Mouse (Mus musculus): ENCODE results near the gene C130032M10Rik. TPM values are rescaled to one million over a fixed set of nuclear protein-coding genes. Genes with fewer than 3 reads are reported as not detected.

The C130032M10Rik gene
- polyA plus RNA-seq, 1 experiment = not detected

DNA sequence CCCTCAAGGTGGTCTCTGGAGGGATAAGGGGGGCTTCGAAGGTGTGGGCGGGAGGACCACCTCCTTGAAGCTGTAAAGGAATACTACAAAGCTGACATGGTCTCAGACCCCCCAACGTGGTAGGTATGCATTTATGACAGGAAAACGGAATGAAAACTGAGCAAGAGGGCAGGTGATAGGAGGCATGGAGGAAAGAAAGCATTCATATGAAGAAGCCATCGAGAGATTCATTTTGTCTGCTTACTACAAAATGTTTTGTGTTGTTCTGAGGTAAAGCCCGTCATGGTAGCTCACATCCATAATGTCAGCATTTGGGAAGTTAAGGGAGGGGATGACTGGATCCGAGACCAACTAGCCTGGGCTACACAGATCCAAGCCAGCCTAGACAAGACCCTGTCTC, 44.6 kb downstream of the C130032M10Rik start:
- Histone ChIP-seq H3K4me3 (replicated peaks; ENCODE audit: control insufficient read depth, low read depth, low read length) (no peak overlapping the region), H3K27ac (ENCODE audit: control insufficient read depth, insufficient read depth, low read depth, low read length, poor library complexity) (no peak overlapping the region)

DNA sequence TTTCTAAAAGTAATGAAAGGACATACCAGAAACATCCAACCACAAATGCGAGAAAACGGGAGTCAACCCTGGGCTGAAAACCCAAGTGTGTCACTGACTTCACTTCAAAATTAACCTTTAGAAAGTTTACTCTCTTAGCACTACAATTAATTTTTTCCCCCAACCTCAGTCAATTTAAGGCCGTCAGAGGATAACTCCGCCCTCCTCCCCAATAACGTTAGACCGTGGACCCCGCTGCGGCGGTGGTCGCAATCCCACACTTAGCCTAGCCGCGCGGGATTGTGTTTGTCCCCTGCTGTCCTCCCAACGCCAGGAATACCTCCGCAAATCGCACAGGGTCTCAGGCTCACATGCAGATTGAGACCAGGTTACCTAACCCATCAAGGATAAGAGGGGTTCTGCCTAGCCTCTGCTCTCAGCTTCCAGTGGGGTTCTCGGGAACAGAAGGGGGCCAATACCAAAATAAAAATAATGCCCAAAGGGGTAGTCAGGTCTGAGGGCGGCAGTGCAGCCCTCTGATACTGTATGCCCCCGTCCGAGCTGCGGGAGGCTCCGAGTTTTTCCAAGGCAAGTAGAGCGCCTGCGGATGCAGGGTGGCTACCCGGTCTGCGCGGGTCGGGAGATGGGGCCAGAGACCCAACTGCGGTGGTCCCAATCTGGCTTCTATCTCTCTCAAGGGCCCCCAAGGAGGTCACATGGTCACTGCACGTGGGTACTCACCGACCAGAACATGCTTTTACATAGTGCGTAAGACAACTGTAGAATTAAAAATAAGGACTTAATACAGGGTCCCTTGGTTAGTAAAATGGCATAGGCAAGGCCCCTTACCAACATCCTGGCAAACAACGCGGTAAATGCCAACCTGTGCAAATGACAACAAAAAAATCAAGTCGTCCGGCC, 45.5 kb downstream of the C130032M10Rik start:
- no peak for TF ChIP-seq CTCF (IDR thresholded peaks at IDR 0.05; ENCODE audit: control insufficient read depth, insufficient read depth, low read length)
- no peak for TF ChIP-seq POLR2A (IDR thresholded peaks at IDR 0.05; ENCODE audit: borderline replicate concordance, control insufficient read depth, low read depth, low read length)
- WGBS = 7% methylated on average over 36 of the region's 36 CpGs
- no peak overlapping the region for H3K27ac ChIP-seq (ENCODE audit: control insufficient read depth, insufficient read depth, low read depth, low read length, poor library complexity)
- no peak overlapping the region for H3K4me3 ChIP-seq (replicated peaks; ENCODE audit: control insufficient read depth, low read depth, low read length)
- H3K4me1 ChIP-seq (ENCODE audit: control insufficient read depth, insufficient read depth, low read length) = no peaks in the 10 kb centered on the region

More for the DNA sequence above, 44.6 kb downstream of the C130032M10Rik start:
- H3K4me1 ChIP-seq (ENCODE audit: control insufficient read depth, insufficient read depth, low read length) = no peaks in the 10 kb centered on the region
- 32% methylated on average over 7 of the region's 7 CpGs for WGBS
- no peak for TF ChIP-seq POLR2A (IDR thresholded peaks at IDR 0.05; ENCODE audit: borderline replicate concordance, control insufficient read depth, low read depth, low read length)
- no peak for TF ChIP-seq CTCF (IDR thresholded peaks at IDR 0.05; ENCODE audit: control insufficient read depth, insufficient read depth, low read length)

DNA sequence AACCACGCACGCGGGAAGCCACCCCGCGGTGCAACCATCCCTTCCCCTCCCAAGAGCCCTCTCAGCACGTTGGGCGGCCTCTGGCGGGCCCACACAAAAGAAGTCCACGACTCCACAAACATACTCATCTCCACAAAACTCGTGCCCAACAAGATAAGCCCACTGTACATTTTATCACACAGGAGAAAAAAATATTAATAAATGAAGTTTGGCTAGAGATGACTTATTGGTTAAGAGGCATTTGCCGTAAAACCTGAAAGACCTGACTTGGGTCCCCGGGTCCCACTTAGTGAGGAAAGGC, 46.1 kb downstream of the C130032M10Rik start:
- no peaks in the 10 kb centered on the region for H3K4me1 ChIP-seq (ENCODE audit: control insufficient read depth, insufficient read depth, low read length)
- H3K4me3 ChIP-seq (replicated peaks; ENCODE audit: control insufficient read depth, low read depth, low read length) = no peak overlapping the region
- TF ChIP-seq POLR2A (IDR thresholded peaks at IDR 0.05; ENCODE audit: borderline replicate concordance, control insufficient read depth, low read depth, low read length) (no peak), CTCF (IDR thresholded peaks at IDR 0.05; ENCODE audit: control insufficient read depth, insufficient read depth, low read length) (no peak)
- WGBS = 8% methylated on average over 12 of the region's 12 CpGs
- H3K27ac ChIP-seq (ENCODE audit: control insufficient read depth, insufficient read depth, low read depth, low read length, poor library complexity) = no peak overlapping the region

- TF ChIP-seq CTCF (IDR thresholded peaks at IDR 0.05; ENCODE audit: control insufficient read depth, insufficient read depth, low read length) (no peak), POLR2A (IDR thresholded peaks at IDR 0.05; ENCODE audit: borderline replicate concordance, control insufficient read depth, low read depth, low read length) (no peak)
- Histone ChIP-seq H3K4me1 (ENCODE audit: control insufficient read depth, insufficient read depth, low read length) (no peaks in the 10 kb centered on the region), H3K4me3 (replicated peaks; ENCODE audit: control insufficient read depth, low read depth, low read length) (no peak overlapping the region), H3K27ac (ENCODE audit: control insufficient read depth, insufficient read depth, low read depth, low read length, poor library complexity) (no peak overlapping the region; the same call in 1 of the 2 replicates)
- WGBS = 4% methylated on average over 101 of the region's 101 CpGs
Observed at GRCm38 (mm10) chr9:114562031-114562918, 46.8 kb downstream of the C130032M10Rik start.

- Histone ChIP-seq H3K4me3 (replicated peaks; ENCODE audit: control insufficient read depth, low read depth, low read length) (no peak overlapping the region), H3K27ac (ENCODE audit: control insufficient read depth, insufficient read depth, low read depth, low read length, poor library complexity) (no peak overlapping the region; the same call in 1 of the 2 replicates), H3K4me1 (ENCODE audit: control insufficient read depth, insufficient read depth, low read length) (no peaks in the 10 kb centered on the region)
- TF ChIP-seq POLR2A (IDR thresholded peaks at IDR 0.05; ENCODE audit: borderline replicate concordance, control insufficient read depth, low read depth, low read length) (no peak), CTCF (IDR thresholded peaks at IDR 0.05; ENCODE audit: control insufficient read depth, insufficient read depth, low read length) (no peak)
- 1% methylated on average over 122 of the region's 122 CpGs for whole genome bisulfite sequencing
Observed at GRCm38 (mm10) chr9:114562919-114563751, 47.6 kb downstream of the C130032M10Rik start.

- WGBS = 1% methylated on average over 91 of the region's 91 CpGs
- TF ChIP-seq CTCF (IDR thresholded peaks at IDR 0.05; ENCODE audit: control insufficient read depth, insufficient read depth, low read length) (no peak), POLR2A (IDR thresholded peaks at IDR 0.05; ENCODE audit: borderline replicate concordance, control insufficient read depth, low read depth, low read length) (no peak)
- Histone ChIP-seq H3K4me3 (replicated peaks; ENCODE audit: control insufficient read depth, low read depth, low read length) (no peak within 1 kb of the TSS), H3K4me1 (ENCODE audit: control insufficient read depth, insufficient read depth, low read length) (no peaks in the 10 kb centered on the region), H3K27ac (ENCODE audit: control insufficient read depth, insufficient read depth, low read depth, low read length, poor library complexity) (no peak within 1 kb of the TSS; the same call in 1 of the 2 replicates)
Observed at GRCm38 (mm10) chr9:114563761-114564606, 48.5 kb downstream of the C130032M10Rik start, which contains the start of gene Trim71. Gene Trim71 (minus strand): TSS chr9:114564369.

DNA sequence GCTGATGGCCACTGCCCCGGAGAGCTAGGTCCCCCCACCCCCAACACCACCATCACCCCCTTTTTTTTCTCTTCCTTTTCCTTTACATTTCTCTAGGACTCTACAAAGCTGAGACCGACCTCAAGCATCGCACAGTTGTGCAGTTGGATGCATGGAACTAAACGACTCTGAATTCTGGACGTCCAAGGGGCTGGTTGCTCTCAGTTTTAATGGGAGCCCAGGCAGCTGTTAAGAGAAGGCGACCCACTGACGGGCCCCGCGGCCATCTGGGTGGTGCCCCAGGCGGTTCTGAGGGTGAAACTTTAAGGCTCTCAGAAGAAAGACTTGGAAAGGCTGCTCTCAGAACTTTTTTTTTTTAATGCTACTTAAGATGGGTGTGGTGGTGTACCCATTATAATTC, 49.2 kb downstream of the C130032M10Rik start:
- Histone ChIP-seq H3K4me3 (replicated peaks; ENCODE audit: control insufficient read depth, low read depth, low read length) (no peak overlapping the region), H3K27ac (ENCODE audit: control insufficient read depth, insufficient read depth, low read depth, low read length, poor library complexity) (no peak overlapping the region), H3K4me1 (ENCODE audit: control insufficient read depth, insufficient read depth, low read length) (no peaks in the 10 kb centered on the region)
- 3% methylated on average over 10 of the region's 10 CpGs for WGBS
- TF ChIP-seq POLR2A (IDR thresholded peaks at IDR 0.05; ENCODE audit: borderline replicate concordance, control insufficient read depth, low read depth, low read length) (no peak), CTCF (IDR thresholded peaks at IDR 0.05; ENCODE audit: control insufficient read depth, insufficient read depth, low read length) (no peak)

Other genes starting within 250 kb of the C130032M10Rik start
- gene Bcl2a1c, start 185.6 kb upstream of the C130032M10Rik start, polyA plus RNA-seq (2011; ENCODE audit: insufficient read depth, insufficient read length, low replicate concordance, missing spikeins) = not detected in 2 replicates
- 9.0 and 11.5 TPM in 2 replicates for gene Crtap, start 125.0 kb upstream of the C130032M10Rik start, polyA plus RNA-seq (2011; ENCODE audit: insufficient read depth, insufficient read length, low replicate concordance, missing spikeins)
- gene Glb1, start 114.6 kb upstream of the C130032M10Rik start, polyA plus RNA-seq (2011; ENCODE audit: insufficient read depth, insufficient read length, low replicate concordance, missing spikeins) = 4.7 and 11.0 TPM in 2 replicates
- 0.81 and 3.5 TPM in 2 replicates for gene Tmppe, start 114.6 kb upstream of the C130032M10Rik start, polyA plus RNA-seq (2011; ENCODE audit: insufficient read depth, insufficient read length, low replicate concordance, missing spikeins)
- 1.2 TPM in 1 of 2 replicates, not detected in the other for gene Ccr4, start 10.8 kb upstream of the C130032M10Rik start, polyA plus RNA-seq (2011; ENCODE audit: insufficient read depth, insufficient read length, low replicate concordance, missing spikeins)
- gene Trim71, start 48.7 kb downstream of the C130032M10Rik start, polyA plus RNA-seq (2011; ENCODE audit: insufficient read depth, insufficient read length, low replicate concordance, missing spikeins) = 0.23 and 4.1 TPM in 2 replicates
- gene Cnot10, start 124.5 kb downstream of the C130032M10Rik start, polyA plus RNA-seq (2011; ENCODE audit: insufficient read depth, insufficient read length, low replicate concordance, missing spikeins) = 20.6 and 34.5 TPM in 2 replicates
- 17.9 and 25.0 TPM in 2 replicates for gene Dync1li1, start 173.1 kb downstream of the C130032M10Rik start, polyA plus RNA-seq (2011; ENCODE audit: insufficient read depth, insufficient read length, low replicate concordance, missing spikeins)
- gene Cmtm6, start 215.4 kb downstream of the C130032M10Rik start, polyA plus RNA-seq (2011; ENCODE audit: insufficient read depth, insufficient read length, low replicate concordance, missing spikeins) = 12.4 and 21.3 TPM in 2 replicates

Measured in bone marrow, adult 2 months (tissue).